Mouse (Mus musculus) MEL (cell line): ENCODE results near the gene Tbx19. TPM values are rescaled to one million over a fixed set of nuclear protein-coding genes. Genes with fewer than 3 reads are reported as not detected.

Experiments used
- DNase-seq: peaks from one replicate; pipeline ENCODE4 v3.0.0; 2011; ENCODE audit warnings: low read depth, low spot score
- H3K27ac ChIP-seq: 2 replicates; pipeline ENCODE4 v1.5.1; 2012; ENCODE audit warnings: low read depth, mild to moderate bottlenecking, control low read depth, low read length, moderate library complexity; ENCODE audit not compliant: control insufficient read depth
- H3K27me3 ChIP-seq, 2 experiments: fragments of 150-350 bp in 1 of 2; sonication (generic) in 1 of 2; 2 replicates each; pipeline ENCODE4 v1.6.1; 2012; ENCODE audit warnings: low read length in 2 of 2, mild to moderate bottlenecking in 2 of 2, improper control_type of control experiment in 1 of 2, moderate library complexity in 1 of 2; ENCODE audit not compliant: insufficient read depth in 2 of 2, control insufficient read depth in 1 of 2
- H3K36me3 ChIP-seq, 2 experiments: 2 replicates each; pipeline ENCODE4 v1.6.1; 2012 to 2014; ENCODE audit warnings: low read length in 2 of 2, improper control_type of control experiment in 1 of 2, inconsistent platforms in 1 of 2, mild to moderate bottlenecking in 1 of 2; ENCODE audit not compliant: insufficient read depth in 2 of 2, control insufficient read depth in 1 of 2
- H3K4me1 ChIP-seq, 2 experiments: fragments of 150-350 bp in 1 of 2; sonication (generic) in 1 of 2; 2 replicates each; pipeline ENCODE4 v1.6.1; 2012; ENCODE audit warnings: low read length in 2 of 2, improper control_type of control experiment in 1 of 2, mild to moderate bottlenecking in 1 of 2; ENCODE audit not compliant: insufficient read depth in 2 of 2, control insufficient read depth in 1 of 2
- H3K4me3 ChIP-seq, 2 experiments: fragments of 150-350 bp in 1 of 2; sonication (generic) in 1 of 2; 2 replicates each; pipeline ENCODE4 v1.5.1; 2012; ENCODE audit warnings: low read depth in 2 of 2, low read length in 2 of 2, mild to moderate bottlenecking in 2 of 2, moderate library complexity in 2 of 2, control low read depth in 1 of 2, improper control_type of control experiment in 1 of 2; ENCODE audit not compliant: control insufficient read depth in 1 of 2, insufficient read depth in 1 of 2
- H3K79me2 ChIP-seq: 2 replicates; pipeline ENCODE4 v1.6.1; 2012; ENCODE audit warnings: mild to moderate bottlenecking, low read length, moderate library complexity; ENCODE audit not compliant: control insufficient read depth, poor library complexity, insufficient read depth
- H3K9ac ChIP-seq: 2 replicates; pipeline ENCODE4 v1.6.1; 2012; ENCODE audit warnings: low read depth, mild to moderate bottlenecking, control low read depth, low read length, moderate library complexity; ENCODE audit not compliant: control insufficient read depth, poor library complexity, severe bottlenecking
- H3K9me3 ChIP-seq: fragments of 150-350 bp; sonication (generic); replicated peaks from 2 replicates; pipeline ENCODE4 v1.6.1; 2012; ENCODE audit warnings: mild to moderate bottlenecking, low read length, improper control_type of control experiment, moderate library complexity; ENCODE audit not compliant: insufficient read depth
- BHLHE40 ChIP-seq: IDR thresholded peaks from 2 replicates; pipeline ENCODE4 v1.6.1; 2012; ENCODE audit warnings: low read depth, mild to moderate bottlenecking, inconsistent platforms, low read length, improper control_type of control experiment, borderline replicate concordance
- CHD1 ChIP-seq: IDR thresholded peaks from 2 replicates; pipeline ENCODE4 v1.6.1; 2012; ENCODE audit warnings: low read depth, mild to moderate bottlenecking, inconsistent platforms, low read length, improper control_type of control experiment
- E2F4 ChIP-seq: IDR thresholded peaks from 2 replicates; pipeline ENCODE4 v1.6.1; 2011; ENCODE audit warnings: low read depth, low read length, improper control_type of control experiment, borderline replicate concordance
- ELF1 ChIP-seq: IDR thresholded peaks from 2 replicates; pipeline ENCODE4 v1.6.1; 2014; ENCODE audit warnings: low read depth, mild to moderate bottlenecking, inconsistent platforms, low read length, improper control_type of control experiment, moderate library complexity
- ETS1 ChIP-seq: IDR thresholded peaks from 2 replicates; pipeline ENCODE4 v1.6.1; 2012; ENCODE audit warnings: low read depth, mild to moderate bottlenecking, inconsistent platforms, low read length, improper control_type of control experiment, moderate library complexity
- GABPA ChIP-seq: IDR thresholded peaks from 2 replicates; pipeline ENCODE4 v1.6.1; 2012; ENCODE audit warnings: low read depth, mild to moderate bottlenecking, inconsistent platforms, low read length, improper control_type of control experiment, moderate library complexity
- GATA1 ChIP-seq: IDR thresholded peaks from 2 replicates; pipeline ENCODE4 v1.6.1; 2011; ENCODE audit warnings: low read depth, low read length, improper control_type of control experiment
- HCFC1 ChIP-seq: IDR thresholded peaks from 2 replicates; pipeline ENCODE4 v1.6.1; 2012; ENCODE audit warnings: low read depth, mild to moderate bottlenecking, inconsistent platforms, low read length, improper control_type of control experiment, moderate library complexity
- JUND ChIP-seq: IDR thresholded peaks from 2 replicates; pipeline ENCODE4 v1.6.1; 2011; ENCODE audit warnings: low read depth, mild to moderate bottlenecking, improper control_type of control experiment, low read length
- MAFK ChIP-seq: IDR thresholded peaks from 2 replicates; pipeline ENCODE4 v1.6.1; 2011; ENCODE audit warnings: low read depth, mild to moderate bottlenecking, low read length, improper control_type of control experiment, borderline replicate concordance
- MAZ ChIP-seq: IDR thresholded peaks from 2 replicates; pipeline ENCODE4 v1.6.1; 2012; ENCODE audit warnings: low read depth, mild to moderate bottlenecking, inconsistent platforms, low read length, improper control_type of control experiment
- MEF2A ChIP-seq: IDR thresholded peaks from 2 replicates; pipeline ENCODE4 v1.6.1; 2014; ENCODE audit warnings: low read depth, mild to moderate bottlenecking, inconsistent platforms, low read length, improper control_type of control experiment; ENCODE audit not compliant: poor library complexity, insufficient replicate concordance, severe bottlenecking; ENCODE audit errors: extremely low read depth
- NELFE ChIP-seq: IDR thresholded peaks from 2 replicates; pipeline ENCODE4 v1.6.1; 2011; ENCODE audit warnings: low read depth, low read length, improper control_type of control experiment
- NRF1 ChIP-seq: IDR thresholded peaks from 2 replicates; pipeline ENCODE4 v1.6.1; 2014; ENCODE audit warnings: low read depth, mild to moderate bottlenecking, inconsistent platforms, low read length, improper control_type of control experiment, moderate library complexity; ENCODE audit not compliant: poor library complexity, insufficient read depth, severe bottlenecking
- POLR2AphosphoS2 ChIP-seq: IDR thresholded peaks from 2 replicates; pipeline ENCODE4 v1.6.1; 2011; ENCODE audit warnings: low read length, improper control_type of control experiment
- POLR2AphosphoS5 ChIP-seq: IDR thresholded peaks from 2 replicates; pipeline ENCODE4 v1.6.1; 2012; ENCODE audit warnings: low read depth, borderline replicate concordance, mild to moderate bottlenecking, inconsistent platforms, low read length, moderate library complexity, mixed read lengths
- RAD21 ChIP-seq: IDR thresholded peaks from 2 replicates; pipeline ENCODE4 v1.6.1; 2011; ENCODE audit warnings: mild to moderate bottlenecking, low read depth, low read length, improper control_type of control experiment
- TCF12 ChIP-seq: IDR thresholded peaks from 2 replicates; pipeline ENCODE4 v1.6.1; 2014; ENCODE audit warnings: low read depth, mild to moderate bottlenecking, inconsistent platforms, low read length, improper control_type of control experiment, moderate library complexity
- ZC3H11A ChIP-seq: IDR thresholded peaks from 2 replicates; pipeline ENCODE4 v1.6.1; 2012; ENCODE audit warnings: low read depth, mild to moderate bottlenecking, inconsistent platforms, low read length, improper control_type of control experiment
- ZKSCAN1 ChIP-seq: IDR thresholded peaks from 2 replicates; pipeline ENCODE4 v1.6.1; 2012; ENCODE audit warnings: low read depth, mild to moderate bottlenecking, inconsistent platforms, low read length, improper control_type of control experiment, moderate library complexity
- ZNF384 ChIP-seq: IDR thresholded peaks from 2 replicates; pipeline ENCODE4 v1.6.1; 2012; ENCODE audit warnings: low read depth, mild to moderate bottlenecking, inconsistent platforms, low read length, improper control_type of control experiment
- polyA plus RNA-seq, 2 experiments: library from polyadenylated mRNA; stranded (reverse) in 1 of 2; unstranded in 1 of 2; fragments of >175 nt in 1 of 2; fragments of >200 nt in 1 of 2; gene quantifications; 2 replicates each; pipeline versions ENCODE4 v1.2.1 to v1.2.4; 2012; ENCODE audit warnings: low replicate concordance in 2 of 2, low read depth in 1 of 2; ENCODE audit not compliant: insufficient read length in 2 of 2, insufficient read depth in 1 of 2, missing spikeins in 1 of 2
- total RNA-seq: library from RNA; depleted of rRNA; stranded (reverse); fragments of 300-350 nt; gene quantifications from 2 replicates; pipeline ENCODE4 v1.2.3, GENCODE M21; 2012

Tbx19 gene
- total and polyA plus RNA-seq, 3 experiments = 0.19 TPM; not detected in 2

GRCm38 (mm10) chr1:165119760-165120159, 40.8 kb downstream of the Tbx19 start:
- Histone ChIP-seq H3K79me2 (no peaks in the 10 kb centered on the region), H3K4me1 (peaks cover 0 to 4% of the 10 kb centered on the region in 2 experiments; a peak in 2 of 4 replicates), H3K36me3 (peaks cover 0 to 2% of the 10 kb centered on the region in 2 experiments; a peak in 1 of 4 replicates), H3K9me3 (no peaks in the 10 kb centered on the region), H3K27me3 (peaks cover 0 to 1% of the 10 kb centered on the region in 2 experiments; a peak in 1 of 4 replicates), H3K9ac (no peak overlapping the region), H3K27ac (no peak overlapping the region), H3K4me3 (no peak overlapping the region)
- DNase-seq = no peak
- no peak for TF ChIP-seq RAD21
- TF ChIP-seq ZNF384 = no peak
- no peak for TF ChIP-seq MAZ
- no peak for TF ChIP-seq E2F4
- TF ChIP-seq GABPA = no peak
- TF ChIP-seq GATA1 = no peak
- TF ChIP-seq MAFK = no peak
- no peak for TF ChIP-seq NRF1
- TF ChIP-seq CHD1 = no peak
- no peak for TF ChIP-seq POLR2AphosphoS5
- TF ChIP-seq TCF12 = no peak
- TF ChIP-seq NELFE = no peak
- TF ChIP-seq, all 39 proteins: peak for 0

GRCm38 (mm10) chr1:165119011-165119726, 41.4 kb downstream of the Tbx19 start:
- TF ChIP-seq E2F4 (no peak), ETS1 (no peak), ZC3H11A (no peak), POLR2AphosphoS2 (no peak), HCFC1 (no peak), BHLHE40 (no peak), CHD1 (no peak), JUND (no peak), ZKSCAN1 (no peak), ELF1 (no peak), MEF2A (no peak), RAD21 (no peak)
- Histone ChIP-seq H3K27ac (no peak overlapping the region), H3K36me3 (peaks cover 0 to 2% of the 10 kb centered on the region in 2 experiments; a peak in 1 of 4 replicates), H3K9me3 (no peaks in the 10 kb centered on the region), H3K79me2 (no peaks in the 10 kb centered on the region), H3K4me3 (no peak overlapping the region), H3K4me1 (peaks cover 0 to 7% of the 10 kb centered on the region in 2 experiments; a peak in 2 of 4 replicates), H3K27me3 (peaks cover 0 to 1% of the 10 kb centered on the region in 2 experiments; a peak in 1 of 4 replicates), H3K9ac (no peak overlapping the region)
- DNase-seq = no peak
